Comparison of ENCODE assay signal across 24 mouse cellular contexts in the genomic region with DNA sequence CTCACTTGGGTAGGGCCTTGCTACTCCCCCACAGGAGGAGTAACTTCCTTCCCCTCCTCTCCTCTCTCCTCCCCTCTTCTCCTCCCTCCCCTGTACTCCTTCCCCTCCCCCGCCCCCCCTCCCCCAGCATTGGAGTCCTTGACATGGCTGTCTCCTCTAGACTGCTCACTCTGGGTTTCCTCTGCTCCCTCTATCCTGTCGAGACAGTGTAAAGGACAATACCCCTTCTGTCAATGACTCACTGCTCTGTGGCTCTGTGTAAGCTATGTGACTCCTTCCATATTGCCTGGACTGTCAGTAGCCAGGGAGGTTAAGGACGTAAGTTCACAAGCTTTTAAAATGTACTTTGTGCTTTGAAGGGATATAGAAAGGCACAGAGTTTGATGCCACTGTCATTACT.
DNase-seq lines count a peak whose midpoint lies in the region; ATAC-seq and TF ChIP-seq lines count a peak whose summit lies in the region.
"Had no signal": no experiment of that assay in that cellular context is flagged by ENCODE, and none has a peak within 500 bp of the region (broad histone marks: within the 10 kb centered on the region; RNA-seq: fewer than 3 reads in every experiment).

No protein-coding gene starts in this region.

- no peaks in the 10 kb centered on the region for H3K36me3 ChIP-seq in embryonic facial prominence, embryonic 11.5 days (replicated peaks; ENCODE audit: control insufficient read depth, insufficient read depth, low read depth, low read length)
- H3K36me3 ChIP-seq in embryonic facial prominence, embryonic 10.5 days (replicated peaks), result no peaks in the 10 kb centered on the region
- H3K36me3 ChIP-seq in kidney, embryonic 14.5 days (ENCODE audit: control insufficient read depth, insufficient read depth, low read length), result no peaks in the 10 kb centered on the region
- no peaks in the 10 kb centered on the region for H3K36me3 ChIP-seq in kidney, adult 2 months (ENCODE audit: control insufficient read depth, insufficient read depth, low read length)
- H3K36me3 ChIP-seq in midbrain, embryonic 13.5 days, result no peaks in the 10 kb centered on the region
- no peaks in the 10 kb centered on the region for H3K36me3 ChIP-seq in midbrain, embryonic 16.5 days (ENCODE audit: control insufficient read depth, insufficient read depth, low read length)
- H3K36me3 ChIP-seq in thymus, adult 2 months (ENCODE audit: control insufficient read depth, insufficient read depth, low read length), result no peaks in the 10 kb centered on the region
- H3K36me3 ChIP-seq in intestine, embryonic 16.5 days (ENCODE audit: control insufficient read depth, insufficient read depth, low read length), result no peaks in the 10 kb centered on the region; the same call in 1 of the 2 replicates
- H3K36me3 ChIP-seq: embryonic facial prominence, embryonic 12.5 days; forebrain, embryonic 15.5 days; hindbrain, embryonic 15.5 days had no signal

- H3K4me1 ChIP-seq in embryonic facial prominence, embryonic 11.5 days (ENCODE audit: control insufficient read depth, insufficient read depth, low read length), result no peaks in the 10 kb centered on the region
- peaks cover 11% of the 10 kb centered on the region for H3K4me1 ChIP-seq in embryonic facial prominence, embryonic 10.5 days
- no peaks in the 10 kb centered on the region for H3K4me1 ChIP-seq in kidney, embryonic 14.5 days (ENCODE audit: control insufficient read depth, insufficient read depth, low read length)
- H3K4me1 ChIP-seq in kidney, adult 2 months (ENCODE audit: control insufficient read depth, insufficient read depth, low read length), result no peaks in the 10 kb centered on the region
- H3K4me1 ChIP-seq in midbrain, embryonic 13.5 days (replicated peaks), result peaks cover 23% of the 10 kb centered on the region; the same call in 1 of the 2 replicates
- H3K4me1 ChIP-seq in midbrain, embryonic 16.5 days (ENCODE audit: control insufficient read depth, insufficient read depth, low read length), result no peaks in the 10 kb centered on the region
- H3K4me1 ChIP-seq in thymus, adult 2 months (replicated peaks; ENCODE audit: control insufficient read depth, insufficient read depth, low read length), result peaks cover 29% of the 10 kb centered on the region
- no peaks in the 10 kb centered on the region for H3K4me1 ChIP-seq in intestine, embryonic 16.5 days (ENCODE audit: control insufficient read depth, insufficient read depth, low read length)

- no peak for TF ChIP-seq CTCF in kidney, adult 2 months (conservative IDR thresholded peaks at IDR 0.05; ENCODE audit: insufficient read depth, insufficient read length, low read depth, low read length)
- TF ChIP-seq CTCF in thymus, adult 2 months (IDR thresholded peaks at IDR 0.05; ENCODE audit: borderline replicate concordance, control insufficient read depth, extremely low read depth, insufficient read depth, low read length, poor library complexity), result no peak

- ATAC-seq in embryonic facial prominence, embryonic 11.5 days (replicated peaks; ENCODE audit: insufficient number of reproducible peaks, low FRiP score, low TSS enrichment, low read depth), result 0 out of 2 replicates have a peak, but pooled peaks have one; percentile 40
- ATAC-seq in kidney, embryonic 14.5 days (ENCODE audit: low FRiP score, low TSS enrichment), result peak; percentile 68; the same call in 1 of the 2 replicates
- peak; percentile 59; the same call in 1 of the 2 replicates for ATAC-seq in midbrain, embryonic 13.5 days
- no peak for ATAC-seq in midbrain, embryonic 16.5 days
- no peak for ATAC-seq in intestine, embryonic 16.5 days
- ATAC-seq: activated CD4-positive, CD25-positive, alpha-beta regulatory T cell, adult 4 months; CD4-positive, CD25-positive, alpha-beta regulatory T cell, adult 4 months; forebrain, embryonic 15.5 days had no signal

- no peak overlapping the region for H3K27ac ChIP-seq in embryonic facial prominence, embryonic 11.5 days (replicated peaks; ENCODE audit: low read depth, low read length)
- no peak overlapping the region for H3K27ac ChIP-seq in embryonic facial prominence, embryonic 10.5 days (replicated peaks)
- no peak overlapping the region for H3K27ac ChIP-seq in kidney, embryonic 14.5 days (ENCODE audit: low read depth, low read length)
- H3K27ac ChIP-seq in kidney, adult 2 months (ENCODE audit: insufficient read depth, low read depth, low read length), result no peak overlapping the region
- no peak overlapping the region for H3K27ac ChIP-seq in midbrain, embryonic 13.5 days
- no peak overlapping the region for H3K27ac ChIP-seq in midbrain, embryonic 16.5 days (ENCODE audit: low read length)
- H3K27ac ChIP-seq in thymus, adult 2 months (ENCODE audit: control insufficient read depth, insufficient read depth, low read length), result no peak overlapping the region
- no peak overlapping the region for H3K27ac ChIP-seq in intestine, embryonic 16.5 days (ENCODE audit: low read length)
- H3K27ac ChIP-seq: embryonic facial prominence, embryonic 12.5 days; forebrain, embryonic 15.5 days; heart, embryonic 13.5 days; hindbrain, embryonic 15.5 days; left cerebral cortex, adult 2 months had no signal

- H3K4me3 ChIP-seq in embryonic facial prominence, embryonic 11.5 days (ENCODE audit: low read depth, low read length), result no peak overlapping the region
- H3K4me3 ChIP-seq in embryonic facial prominence, embryonic 10.5 days, result no peak overlapping the region
- no peak overlapping the region for H3K4me3 ChIP-seq in kidney, embryonic 14.5 days (ENCODE audit: low read length)
- no peak overlapping the region for H3K4me3 ChIP-seq in kidney, adult 2 months (ENCODE audit: insufficient read depth, low read depth, low read length)
- no peak overlapping the region for H3K4me3 ChIP-seq in midbrain, embryonic 13.5 days (replicated peaks)
- H3K4me3 ChIP-seq in midbrain, embryonic 16.5 days (ENCODE audit: low read depth, low read length), result no peak overlapping the region
- H3K4me3 ChIP-seq in thymus, adult 2 months (ENCODE audit: control insufficient read depth, insufficient read depth, low read length), result no peak overlapping the region
- no peak overlapping the region for H3K4me3 ChIP-seq in intestine, embryonic 16.5 days (ENCODE audit: low read length)
- H3K4me3 ChIP-seq: embryonic facial prominence, embryonic 12.5 days; erythroblast, embryonic 14.5 days; forebrain, embryonic 15.5 days; heart, embryonic 13.5 days; hindbrain, embryonic 15.5 days; left cerebral cortex, adult 2 months had no signal

- no peak for TF ChIP-seq POLR2A in kidney, adult 2 months (IDR thresholded peaks at IDR 0.05; ENCODE audit: low read depth, low read length)
- TF ChIP-seq POLR2A in thymus, adult 2 months (IDR thresholded peaks at IDR 0.05; ENCODE audit: control insufficient read depth, extremely low read depth, insufficient read depth, low read length, poor library complexity), result no peak

- DNase-seq in embryonic facial prominence, embryonic 11.5 days (ENCODE audit: low spot score), result no peak
- no peak for DNase-seq in embryonic facial prominence, embryonic 10.5 days (ENCODE audit: low spot score)
- DNase-seq in kidney, adult 2 months, result no peak
- DNase-seq in thymus, adult 2 months, result no peak
- DNase-seq: adrenal gland, postnatal 10 days; kidney, adult 18-20 months; kidney, postnatal 4 days; layer of hippocampus, adult 9-11 months; left cerebral cortex, postnatal 4 days; liver; right cerebral cortex, postnatal 4 days; thymus, postnatal 14 days had no signal

- no peak overlapping the region for H3K9ac ChIP-seq in embryonic facial prominence, embryonic 11.5 days (replicated peaks; ENCODE audit: low read length)
- no peak overlapping the region for H3K9ac ChIP-seq in kidney, embryonic 14.5 days (ENCODE audit: low read depth, low read length)
- H3K9ac ChIP-seq in midbrain, embryonic 13.5 days (replicated peaks), result no peak overlapping the region
- no peak overlapping the region for H3K9ac ChIP-seq in midbrain, embryonic 16.5 days (ENCODE audit: low read depth, low read length)
- H3K9ac ChIP-seq in intestine, embryonic 16.5 days (ENCODE audit: low read depth, low read length), result no peak overlapping the region
- H3K9ac ChIP-seq: embryonic facial prominence, embryonic 12.5 days; forebrain, embryonic 15.5 days; heart, embryonic 13.5 days; hindbrain, embryonic 15.5 days had no signal

- H3K4me2 ChIP-seq in embryonic facial prominence, embryonic 11.5 days (ENCODE audit: low read depth, low read length), result no peak overlapping the region
- H3K4me2 ChIP-seq in kidney, embryonic 14.5 days (replicated peaks; ENCODE audit: low read depth, low read length), result no peak overlapping the region
- no peak overlapping the region for H3K4me2 ChIP-seq in midbrain, embryonic 13.5 days (replicated peaks)
- no peak overlapping the region for H3K4me2 ChIP-seq in midbrain, embryonic 16.5 days (ENCODE audit: low read length)
- H3K4me2 ChIP-seq in intestine, embryonic 16.5 days (ENCODE audit: low read depth, low read length), result no peak overlapping the region
- H3K4me2 ChIP-seq: embryonic facial prominence, embryonic 12.5 days; forebrain, embryonic 15.5 days; heart, embryonic 13.5 days; hindbrain, embryonic 15.5 days had no signal

- 60% methylated on average over 3 of the region's 3 CpGs for WGBS in embryonic facial prominence, embryonic 11.5 days
- 40% methylated on average over 3 of the region's 3 CpGs for WGBS in embryonic facial prominence, embryonic 10.5 days
- 58% methylated on average over 3 of the region's 3 CpGs for WGBS in kidney, embryonic 14.5 days
- 62% methylated on average over 3 of the region's 3 CpGs for WGBS in kidney, adult 2 months
- 64% methylated on average over 3 of the region's 3 CpGs for WGBS in midbrain, embryonic 13.5 days
- WGBS in midbrain, embryonic 16.5 days, result 61% methylated on average over 3 of the region's 3 CpGs
- 63% methylated on average over 3 of the region's 3 CpGs for WGBS in thymus, adult 2 months
- 58% methylated on average over 3 of the region's 3 CpGs for WGBS in intestine, embryonic 16.5 days

- H3K9me3 ChIP-seq in embryonic facial prominence, embryonic 11.5 days (replicated peaks; ENCODE audit: control insufficient read depth, low read length), result no peaks in the 10 kb centered on the region
- no peaks in the 10 kb centered on the region for H3K9me3 ChIP-seq in embryonic facial prominence, embryonic 10.5 days
- H3K9me3 ChIP-seq in kidney, embryonic 14.5 days (ENCODE audit: control insufficient read depth, low read length), result no peaks in the 10 kb centered on the region
- H3K9me3 ChIP-seq in midbrain, embryonic 13.5 days, result no peaks in the 10 kb centered on the region
- H3K9me3 ChIP-seq in midbrain, embryonic 16.5 days (replicated peaks; ENCODE audit: control insufficient read depth, low read length, poor library complexity, severe bottlenecking), result no peaks in the 10 kb centered on the region
- H3K9me3 ChIP-seq in intestine, embryonic 16.5 days (ENCODE audit: control insufficient read depth, low read length), result no peaks in the 10 kb centered on the region
- H3K9me3 ChIP-seq: embryonic facial prominence, embryonic 12.5 days; forebrain, embryonic 15.5 days; heart, embryonic 13.5 days; hindbrain, embryonic 15.5 days had no signal

- no peaks in the 10 kb centered on the region for H3K27me3 ChIP-seq in embryonic facial prominence, embryonic 11.5 days (ENCODE audit: control insufficient read depth, insufficient read depth, low read length)
- no peaks in the 10 kb centered on the region for H3K27me3 ChIP-seq in embryonic facial prominence, embryonic 10.5 days (replicated peaks; ENCODE audit: low read depth, poor library complexity, severe bottlenecking)
- H3K27me3 ChIP-seq in kidney, embryonic 14.5 days (ENCODE audit: control insufficient read depth, insufficient read depth, low read length), result no peaks in the 10 kb centered on the region
- H3K27me3 ChIP-seq in kidney, adult 2 months (replicated peaks; ENCODE audit: control insufficient read depth, insufficient read depth, low read length), result no peaks in the 10 kb centered on the region
- 0 out of 2 replicates have a peak, but pooled peaks cover 3% of the 10 kb centered on the region for H3K27me3 ChIP-seq in midbrain, embryonic 13.5 days
- no peaks in the 10 kb centered on the region for H3K27me3 ChIP-seq in midbrain, embryonic 16.5 days (ENCODE audit: control insufficient read depth, insufficient read depth, low read depth, low read length)
- H3K27me3 ChIP-seq in thymus, adult 2 months (ENCODE audit: control insufficient read depth, insufficient read depth, low read length), result no peaks in the 10 kb centered on the region
- H3K27me3 ChIP-seq in intestine, embryonic 16.5 days (replicated peaks; ENCODE audit: control insufficient read depth, insufficient read depth, low read length), result no peaks in the 10 kb centered on the region
- H3K27me3 ChIP-seq: embryonic facial prominence, embryonic 12.5 days; forebrain, embryonic 15.5 days; heart, embryonic 13.5 days; hindbrain, embryonic 15.5 days had no signal

Comparison
In these comparisons a context has a peak if more than half of its experiments do, and no peak if none do; other contexts are left out.
1. ATAC-seq: peak in embryonic facial prominence, embryonic 11.5 days (single experiment), kidney, embryonic 14.5 days (single experiment) and midbrain, embryonic 13.5 days (single experiment); none in midbrain, embryonic 16.5 days (single experiment) and intestine, embryonic 16.5 days (single experiment).